Mouse (Mus musculus) skeletal muscle tissue, adult 2 months (tissue): ENCODE results near the gene Ncor2.

ENCODE experiments used
- DNase-seq: peaks from one replicate; pipeline ENCODE4 v3.0.0-alpha.2; 2012; ENCODE audit warnings: low read depth, low spot score

Gene Ncor2

GRCm38 (mm10) chr5:125191608-125192007, 12.6 kb upstream of the Ncor2 start:
- DNase-seq = no peak

DNA sequence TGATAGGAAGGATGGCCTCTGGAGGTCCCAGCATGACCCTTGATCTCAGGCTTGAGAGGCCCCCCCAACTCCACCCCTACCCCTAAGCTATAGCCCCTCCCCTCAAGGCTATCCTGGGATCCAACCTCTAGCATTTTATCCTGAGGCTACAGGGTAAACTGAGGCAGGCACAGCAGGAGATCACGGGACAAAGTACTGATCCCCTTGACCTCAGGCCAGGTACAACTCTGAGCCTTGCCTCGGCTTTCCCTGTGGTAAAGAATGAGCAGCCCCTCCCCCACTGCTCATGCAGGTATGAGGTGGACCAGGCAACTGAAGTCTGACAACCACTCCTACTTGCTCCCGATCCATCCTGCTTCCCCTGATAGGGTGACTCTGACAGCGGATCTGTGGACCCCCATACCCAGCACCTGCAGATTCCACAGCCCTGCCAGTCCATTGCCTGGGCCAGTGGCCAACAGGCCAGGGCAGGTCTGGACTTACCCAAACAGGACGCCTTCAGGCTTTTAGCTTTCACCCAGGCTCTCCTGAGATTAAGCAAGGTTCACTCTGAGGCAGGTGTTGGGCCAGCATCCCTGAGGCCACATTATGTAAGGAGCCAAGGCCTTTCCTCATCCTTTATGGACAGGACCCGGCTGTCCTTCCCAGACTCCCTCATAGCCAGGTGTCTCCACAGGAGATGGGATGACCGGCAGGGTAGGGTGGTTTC, 11.2 kb upstream of the Ncor2 start:
- DNase-seq = no peak

DNA sequence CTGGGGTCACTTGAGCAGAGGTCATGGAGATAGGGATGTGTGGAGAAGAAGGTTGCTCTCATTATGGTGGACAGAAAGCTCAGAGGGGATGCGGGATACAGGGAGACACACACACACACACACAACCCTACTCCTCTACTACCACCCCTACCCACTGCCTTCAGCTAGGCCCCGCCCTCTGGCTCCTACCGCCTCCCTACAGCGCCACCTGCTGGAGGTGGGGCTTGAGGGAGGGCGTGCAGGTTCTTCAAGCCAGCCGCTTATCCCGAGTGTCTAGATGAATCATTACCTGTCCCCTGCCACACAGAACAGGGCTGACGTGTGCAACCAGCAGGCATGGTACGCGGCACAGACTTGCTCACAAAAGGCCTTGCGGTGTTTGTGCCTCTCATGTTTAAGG, 10.6 kb upstream of the Ncor2 start:
- DNase-seq = peak; percentile 67

DNA sequence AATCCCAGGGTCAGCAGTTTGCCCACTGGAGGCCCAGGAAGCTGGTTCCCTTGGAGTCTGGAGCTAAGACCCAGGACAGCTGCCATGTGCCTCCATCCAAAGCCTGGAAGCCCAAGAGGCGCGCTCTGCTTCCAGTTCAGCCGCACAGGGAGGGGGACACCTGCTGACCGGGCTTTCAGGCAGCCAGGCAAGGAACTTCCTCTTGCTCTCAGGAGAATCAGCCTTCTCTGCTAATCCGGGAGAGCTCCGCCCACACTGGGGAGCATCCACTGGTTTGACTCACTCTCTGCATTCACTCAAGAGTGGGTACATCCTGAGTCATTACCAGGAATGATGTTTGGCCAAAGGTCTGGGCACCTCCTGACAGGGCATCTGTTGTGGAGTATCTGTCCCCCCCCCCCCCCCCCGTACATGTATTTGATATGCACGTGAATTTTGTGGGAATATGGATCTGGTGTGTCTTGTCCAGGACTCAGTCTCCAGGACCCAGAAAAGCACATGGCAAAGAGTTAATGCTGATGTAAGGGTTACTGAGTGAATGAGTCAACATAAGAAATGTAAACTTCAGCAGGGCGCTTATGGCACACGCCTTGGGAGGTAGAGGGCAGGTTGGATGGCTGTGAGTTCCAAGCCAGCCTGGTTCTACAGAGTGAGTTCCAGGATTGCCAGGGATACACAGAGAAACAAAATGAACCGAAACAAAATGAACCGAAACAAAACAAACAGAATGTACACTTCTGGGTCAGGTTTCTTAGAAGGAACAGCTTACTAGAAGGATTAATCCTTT, 10.0 kb upstream of the Ncor2 start:
- no peak for DNase-seq

GRCm38 (mm10) chr5:125184826-125185225, 5.8 kb upstream of the Ncor2 start:
- DNase-seq = no peak

- no peak for DNase-seq
Observed at GRCm38 (mm10) chr5:125183321-125184003, 4.4 kb upstream of the Ncor2 start.

- DNase-seq = no peak
Observed at GRCm38 (mm10) chr5:125180630-125181263, 1.7 kb upstream of the Ncor2 start.

GRCm38 (mm10) chr5:125179735-125180629, 963 bp upstream of the Ncor2 start:
- DNase-seq = no peak

GRCm38 (mm10) chr5:125178171-125179006, 630 bp downstream of the Ncor2 start:
- DNase-seq = no peak

DNA sequence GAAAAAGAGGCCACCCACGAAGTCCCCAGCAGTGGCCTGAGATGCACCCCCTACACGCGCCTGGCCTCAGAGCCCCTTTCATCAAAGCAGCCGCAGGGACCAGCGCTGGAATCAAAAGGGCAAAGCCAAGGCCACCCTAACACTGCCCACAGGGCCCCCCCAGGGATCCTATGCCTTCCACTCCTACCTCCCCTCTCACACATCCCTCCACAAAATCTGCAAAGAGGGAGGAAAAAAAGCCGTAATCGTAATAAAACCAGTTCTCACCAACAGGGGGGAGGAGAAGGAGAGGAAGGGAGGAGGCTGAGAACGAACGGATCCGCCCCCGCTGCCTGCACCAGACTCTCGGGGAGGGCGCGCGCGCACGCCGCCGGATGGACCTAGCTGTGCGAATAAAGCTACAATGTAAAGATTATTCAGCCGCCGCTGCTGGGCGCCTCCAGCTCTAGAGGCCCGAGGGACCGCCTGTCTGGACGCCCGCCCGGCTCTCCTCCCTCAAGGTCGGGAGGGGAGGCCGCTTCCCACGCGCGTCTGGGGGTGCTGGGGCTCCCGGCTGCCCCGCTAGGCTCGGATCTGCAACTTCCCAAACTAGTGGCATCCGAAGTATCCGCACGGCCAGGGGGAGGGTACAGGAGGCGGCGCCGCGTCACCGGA, 1.4 kb downstream of the Ncor2 start:
- no peak for DNase-seq

GRCm38 (mm10) chr5:125176864-125177263, 2.2 kb downstream of the Ncor2 start:
- DNase-seq = no peak

- DNase-seq = no peak
Observed at GRCm38 (mm10) chr5:125176370-125176766, 2.7 kb downstream of the Ncor2 start.

DNA sequence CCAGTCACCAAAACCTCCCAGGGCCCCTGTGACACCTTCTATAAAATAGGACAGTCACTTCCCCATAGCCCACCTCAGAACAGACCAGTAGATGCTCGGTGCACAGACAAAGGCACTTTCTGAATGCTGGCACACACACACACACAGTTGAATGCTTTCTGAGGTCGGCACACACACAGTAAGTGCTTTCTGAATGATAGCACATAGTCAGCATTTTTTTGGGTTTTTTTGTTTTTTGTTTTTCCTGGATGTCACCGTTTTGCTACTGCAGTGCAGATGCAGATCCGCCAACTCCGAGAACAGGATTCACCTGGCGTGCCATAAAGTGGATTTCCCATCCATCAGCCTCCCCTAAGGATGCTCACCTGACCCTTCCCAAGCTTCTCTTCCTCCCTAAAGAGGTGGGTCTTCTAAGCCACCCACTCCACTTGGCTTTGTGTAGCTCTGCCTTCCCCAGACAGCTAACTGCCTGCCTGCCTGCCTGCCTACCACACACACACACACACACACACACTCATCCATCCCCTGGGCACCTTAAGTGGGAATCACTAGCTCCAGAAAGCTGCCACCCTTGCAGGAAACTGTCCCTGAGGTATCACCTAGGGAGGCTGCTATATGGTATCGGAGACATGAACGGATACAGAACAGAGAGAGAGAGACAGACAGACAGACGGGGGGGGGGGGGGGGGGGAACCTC, 3.2 kb downstream of the Ncor2 start:
- DNase-seq = no peak

DNA sequence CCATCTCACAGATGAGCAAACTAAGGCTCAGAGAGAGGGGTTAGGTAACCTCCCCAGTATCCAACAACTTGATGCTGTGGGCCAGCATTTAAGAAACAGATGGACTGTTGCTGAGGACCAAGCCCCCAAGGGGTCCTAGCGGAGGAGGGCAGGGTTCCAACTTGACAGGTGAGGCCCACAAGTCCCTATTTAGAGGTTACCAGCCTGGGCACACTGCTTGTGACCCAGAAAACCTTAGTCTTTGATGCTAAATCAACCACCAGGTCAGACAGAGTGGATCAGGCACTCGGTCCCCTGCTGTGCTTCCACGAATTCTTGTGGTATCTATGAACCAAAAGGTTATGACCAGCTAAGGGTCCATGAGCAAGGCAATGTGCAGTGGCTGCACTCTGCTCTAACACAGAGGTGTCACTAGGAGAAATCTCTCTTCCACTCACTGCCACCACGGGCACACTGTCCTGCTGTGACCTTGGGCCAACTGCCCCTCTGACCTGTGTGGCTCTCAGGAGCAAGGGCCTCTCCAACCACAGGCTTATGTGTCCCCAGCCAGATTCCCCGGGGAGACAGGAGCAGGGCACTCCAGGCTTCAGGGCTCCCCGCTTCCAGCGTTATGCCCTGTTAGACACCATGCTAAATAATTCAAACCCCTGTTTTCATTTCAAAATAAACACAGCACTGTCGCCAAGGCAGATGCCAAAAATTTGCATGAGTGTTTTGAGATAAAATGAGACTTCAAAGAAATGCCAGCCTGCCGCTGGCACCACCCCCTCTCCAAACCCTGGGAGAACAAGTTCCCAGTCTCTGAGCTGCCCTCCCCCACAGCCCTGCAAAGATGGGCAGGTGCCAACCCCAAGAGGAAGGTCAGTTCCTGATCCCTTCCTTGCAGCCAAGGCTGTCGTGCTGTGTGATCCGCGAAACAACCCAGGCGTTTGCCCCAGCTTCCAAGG, 4.0 kb downstream of the Ncor2 start:
- no peak for DNase-seq

- DNase-seq = no peak
Observed at GRCm38 (mm10) chr5:125173868-125174267, 5.2 kb downstream of the Ncor2 start.

- DNase-seq = no peak
Observed at GRCm38 (mm10) chr5:125172831-125173615, 6.0 kb downstream of the Ncor2 start.

DNA sequence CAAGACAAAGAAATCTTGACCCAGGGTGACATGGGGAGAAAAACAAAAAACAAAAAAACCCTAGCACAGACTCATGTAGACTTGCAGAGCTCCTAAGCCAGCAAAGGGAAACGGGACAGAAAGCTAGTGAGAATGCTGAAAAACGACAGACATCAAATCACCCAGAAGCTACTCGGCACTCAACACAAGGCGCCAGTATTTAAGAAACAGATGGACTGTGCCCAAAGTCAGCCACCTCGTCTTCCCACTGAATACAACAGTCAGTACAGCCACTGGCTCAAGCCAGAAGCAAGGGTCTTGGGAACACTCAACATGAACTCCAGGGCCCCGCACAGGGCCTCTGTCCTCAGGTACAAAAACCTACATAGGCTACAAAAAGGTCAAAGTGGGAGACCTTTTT, 7.8 kb downstream of the Ncor2 start:
- DNase-seq = no peak
